Mouse (Mus musculus): ENCODE results near the gene Cpt2. TPM values are rescaled to one million over a fixed set of nuclear protein-coding genes. Genes with fewer than 3 reads are reported as not detected.

Gene Cpt2
- polyA plus RNA-seq, 1 experiment from 2014 or later: 52.8 TPM

DNA sequence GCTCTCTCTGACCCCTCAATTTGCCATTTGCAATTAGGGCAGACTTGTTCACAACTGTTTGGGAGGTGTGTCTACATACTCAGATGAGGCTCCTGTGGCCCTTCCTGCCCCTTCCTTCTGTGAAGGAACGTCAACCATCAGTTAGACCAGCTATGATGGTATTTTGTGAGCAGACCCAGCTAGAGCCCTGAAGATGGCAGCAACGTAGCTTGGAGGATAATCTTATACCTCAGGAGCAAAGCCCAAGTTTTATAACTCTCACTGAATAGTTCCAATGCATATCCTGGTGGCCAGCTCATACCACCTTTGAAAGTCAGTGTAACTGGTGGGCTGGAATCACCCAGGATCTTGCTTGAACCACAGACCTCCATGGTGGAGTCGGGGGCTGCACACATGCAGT is 8.0 kb upstream of the Cpt2 start:
- Histone ChIP-seq H3K9ac (ENCODE audit: low read depth, low read length) (no peak overlapping the region), H3K4me1 (replicated peaks; ENCODE audit: control insufficient read depth, insufficient read depth, low read length) (peaks cover 4% of the 10 kb centered on the region), H3K27me3 (replicated peaks; ENCODE audit: control insufficient read depth, insufficient read depth, low read length) (no peaks in the 10 kb centered on the region), H3K27ac (ENCODE audit: low read depth, low read length) (no peak overlapping the region), H3K9me3 (ENCODE audit: control insufficient read depth, low read length) (no peaks in the 10 kb centered on the region), H3K4me2 (no peak overlapping the region), H3K4me3 (ENCODE audit: low read depth, low read length) (no peak overlapping the region), H3K36me3 (ENCODE audit: control insufficient read depth, insufficient read depth, low read length) (no peaks in the 10 kb centered on the region)
- WGBS: 73% methylated on average over 3 of the region's 3 CpGs
- ATAC-seq (replicated peaks; ENCODE audit: low FRiP score): no peak
- DNase-seq (ENCODE audit: low spot score): no peak

DNA sequence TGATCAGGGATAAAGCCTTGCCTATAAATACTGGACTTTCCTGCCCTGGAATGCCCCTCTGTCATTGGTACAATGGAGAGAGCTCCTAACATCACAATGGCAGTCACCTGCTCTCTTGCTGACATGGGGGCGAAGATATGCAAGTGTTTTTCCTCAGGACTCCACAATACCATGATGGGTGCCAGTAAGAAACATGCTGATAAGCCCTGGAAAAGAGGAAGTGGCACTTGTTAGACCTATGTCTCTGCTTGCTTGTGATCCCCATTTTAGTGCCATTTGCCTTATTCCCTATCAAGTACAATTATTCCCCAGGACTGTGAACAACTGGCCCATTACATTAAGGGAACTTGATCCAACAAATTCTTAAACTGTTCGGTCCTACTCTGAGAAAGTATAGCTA is 5.3 kb upstream of the Cpt2 start:
- Histone ChIP-seq H3K27ac (ENCODE audit: low read depth, low read length) (no peak overlapping the region), H3K4me2 (no peak overlapping the region), H3K9me3 (ENCODE audit: control insufficient read depth, low read length) (no peaks in the 10 kb centered on the region), H3K9ac (ENCODE audit: low read depth, low read length) (no peak overlapping the region), H3K4me3 (ENCODE audit: low read depth, low read length) (no peak overlapping the region), H3K36me3 (ENCODE audit: control insufficient read depth, insufficient read depth, low read length) (no peaks in the 10 kb centered on the region), H3K27me3 (replicated peaks; ENCODE audit: control insufficient read depth, insufficient read depth, low read length) (no peaks in the 10 kb centered on the region), H3K4me1 (replicated peaks; ENCODE audit: control insufficient read depth, insufficient read depth, low read length) (peaks cover 4% of the 10 kb centered on the region)
- no peak for DNase-seq (ENCODE audit: low spot score)
- no peak for ATAC-seq (replicated peaks; ENCODE audit: low FRiP score)
- WGBS: 78% methylated on average over 2 of the region's 2 CpGs

DNA sequence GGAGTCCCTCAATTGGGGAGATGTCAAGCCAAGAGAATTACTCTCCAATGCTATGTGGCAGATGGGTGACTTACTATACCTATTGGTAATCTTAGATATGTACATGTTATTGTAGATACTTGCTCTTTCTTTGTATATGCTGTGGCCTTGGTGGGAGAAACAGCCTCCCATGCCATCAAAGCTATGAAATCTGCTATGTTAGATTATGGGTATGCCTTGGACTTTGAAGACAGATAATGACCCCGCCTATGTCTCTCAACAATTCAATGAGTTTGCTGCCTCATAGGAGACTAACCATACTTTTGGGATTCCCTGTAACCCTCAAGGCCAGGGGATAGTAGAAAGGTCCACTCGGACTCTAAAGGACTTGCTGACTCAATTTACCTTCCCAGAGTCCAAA is 4.9 kb upstream of the Cpt2 start:
- H3K4me2 ChIP-seq: no peak overlapping the region
- 69% methylated on average over 2 of the region's 2 CpGs for WGBS
- H3K4me1 ChIP-seq (replicated peaks; ENCODE audit: control insufficient read depth, insufficient read depth, low read length): peaks cover 4% of the 10 kb centered on the region
- H3K27ac ChIP-seq (ENCODE audit: low read depth, low read length): no peak overlapping the region
- no peak overlapping the region for H3K4me3 ChIP-seq (ENCODE audit: low read depth, low read length)
- no peak overlapping the region for H3K9ac ChIP-seq (ENCODE audit: low read depth, low read length)
- no peaks in the 10 kb centered on the region for H3K9me3 ChIP-seq (ENCODE audit: control insufficient read depth, low read length)
- H3K36me3 ChIP-seq (ENCODE audit: control insufficient read depth, insufficient read depth, low read length): no peaks in the 10 kb centered on the region
- DNase-seq (ENCODE audit: low spot score): no peak
- no peaks in the 10 kb centered on the region for H3K27me3 ChIP-seq (replicated peaks; ENCODE audit: control insufficient read depth, insufficient read depth, low read length)
- peak; percentile 60 for ATAC-seq (replicated peaks; ENCODE audit: low FRiP score)

DNA sequence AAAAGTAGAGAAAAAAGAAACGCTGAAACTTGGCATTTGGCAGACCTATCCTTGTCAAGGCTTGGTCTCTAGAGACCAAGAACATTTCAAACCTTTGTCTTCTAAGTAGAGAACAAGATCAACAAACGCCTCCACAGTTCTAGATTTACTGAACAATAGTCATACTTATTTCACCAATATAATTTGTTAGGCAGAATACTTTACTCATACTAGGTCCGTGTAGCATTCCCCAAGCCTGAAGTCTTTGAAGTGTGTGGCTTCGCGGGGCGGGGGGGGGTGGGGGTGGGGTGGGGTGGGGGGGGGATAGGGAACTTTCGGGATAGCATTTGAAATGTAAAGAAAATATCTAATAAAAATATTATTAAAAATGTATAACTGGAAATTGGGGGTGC is 389 bp upstream of the Cpt2 start:
- H3K4me3 ChIP-seq (ENCODE audit: low read depth, low read length): peak overlapping the region; percentile 77
- ATAC-seq (replicated peaks; ENCODE audit: low FRiP score) (no peak), DNase-seq (ENCODE audit: low spot score) (no peak)
- H3K4me2 ChIP-seq: peak overlapping the region; percentile 73
- peak overlapping the region; percentile 39; the same call in 1 of the 2 replicates for H3K9ac ChIP-seq (ENCODE audit: low read depth, low read length)
- H3K27me3 ChIP-seq (replicated peaks; ENCODE audit: control insufficient read depth, insufficient read depth, low read length): no peaks in the 10 kb centered on the region
- peak overlapping the region; percentile 27; the same call in 1 of the 2 replicates for H3K27ac ChIP-seq (ENCODE audit: low read depth, low read length)
- no peaks in the 10 kb centered on the region for H3K36me3 ChIP-seq (ENCODE audit: control insufficient read depth, insufficient read depth, low read length)
- H3K4me1 ChIP-seq (replicated peaks; ENCODE audit: control insufficient read depth, insufficient read depth, low read length): peaks cover 29% of the 10 kb centered on the region
- 41% methylated on average over 7 of the region's 7 CpGs for WGBS
- H3K9me3 ChIP-seq (ENCODE audit: control insufficient read depth, low read length): no peaks in the 10 kb centered on the region

DNA sequence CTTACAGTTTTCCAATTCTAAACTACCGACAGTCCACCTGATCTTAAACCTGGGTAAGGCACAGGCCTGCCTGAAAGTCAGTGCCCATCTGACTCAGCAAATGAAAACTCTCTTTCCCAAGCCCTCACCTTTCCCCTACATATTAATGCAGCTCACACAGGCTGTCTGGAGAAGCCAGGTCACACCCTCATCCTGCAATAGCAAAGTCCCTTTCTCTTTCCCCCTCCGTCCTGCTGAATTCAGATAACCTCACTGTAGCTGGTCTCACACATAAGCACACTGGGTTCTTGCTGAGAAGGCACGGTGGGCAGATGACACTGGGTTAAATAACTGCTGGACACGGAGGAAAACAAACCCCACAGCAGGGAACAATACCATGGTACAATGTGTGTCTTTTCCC is 1.5 kb downstream of the Cpt2 start:
- Histone ChIP-seq H3K4me2 (peak overlapping the region; percentile 73), H3K27ac (ENCODE audit: low read depth, low read length) (peak overlapping the region; percentile 21; the same call in 1 of the 2 replicates), H3K9me3 (ENCODE audit: control insufficient read depth, low read length) (no peaks in the 10 kb centered on the region), H3K9ac (ENCODE audit: low read depth, low read length) (peak overlapping the region; percentile 35; the same call in 1 of the 2 replicates), H3K4me1 (replicated peaks; ENCODE audit: control insufficient read depth, insufficient read depth, low read length) (peaks cover 25% of the 10 kb centered on the region), H3K27me3 (replicated peaks; ENCODE audit: control insufficient read depth, insufficient read depth, low read length) (no peaks in the 10 kb centered on the region), H3K36me3 (ENCODE audit: control insufficient read depth, insufficient read depth, low read length) (no peaks in the 10 kb centered on the region), H3K4me3 (ENCODE audit: low read depth, low read length) (peak overlapping the region; percentile 77)
- ATAC-seq (replicated peaks; ENCODE audit: low FRiP score) (peak; percentile 54), DNase-seq (ENCODE audit: low spot score) (no peak)
- 40% methylated on average over 4 of the region's 4 CpGs for WGBS

DNA sequence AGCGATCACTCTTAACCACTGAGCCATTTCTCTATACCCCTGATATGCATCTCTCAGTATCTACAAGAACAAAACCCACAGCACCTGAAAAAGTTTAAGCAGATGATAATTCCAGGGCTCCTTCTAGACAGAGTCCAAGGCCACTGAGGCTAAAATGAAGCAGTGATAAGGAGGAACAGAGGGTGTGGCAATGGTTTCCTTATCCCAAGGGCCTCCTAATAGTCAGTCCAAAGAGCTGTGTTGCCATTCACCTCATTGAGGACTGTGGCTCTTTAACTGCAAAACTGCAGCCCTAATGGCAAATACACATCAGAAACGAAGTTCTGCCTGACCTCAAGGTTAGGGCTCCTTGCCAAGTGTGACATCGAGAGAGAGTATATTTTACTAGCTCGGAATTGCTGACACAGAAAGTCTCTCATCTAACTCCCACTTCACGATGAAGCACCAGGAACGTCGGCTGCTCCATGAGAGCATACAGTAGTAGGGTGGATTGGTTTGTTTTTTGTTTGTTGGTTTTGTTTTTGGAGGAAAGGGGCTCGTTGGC is 2.2 kb downstream of the Cpt2 start:
- Histone ChIP-seq H3K27ac (ENCODE audit: low read depth, low read length) (no peak overlapping the region), H3K27me3 (replicated peaks; ENCODE audit: control insufficient read depth, insufficient read depth, low read length) (no peaks in the 10 kb centered on the region), H3K9me3 (ENCODE audit: control insufficient read depth, low read length) (no peaks in the 10 kb centered on the region), H3K4me1 (replicated peaks; ENCODE audit: control insufficient read depth, insufficient read depth, low read length) (peaks cover 25% of the 10 kb centered on the region), H3K36me3 (ENCODE audit: control insufficient read depth, insufficient read depth, low read length) (no peaks in the 10 kb centered on the region), H3K4me3 (ENCODE audit: low read depth, low read length) (no peak overlapping the region), H3K4me2 (peak overlapping the region; percentile 73), H3K9ac (ENCODE audit: low read depth, low read length) (no peak overlapping the region)
- ATAC-seq (replicated peaks; ENCODE audit: low FRiP score) (no peak), DNase-seq (ENCODE audit: low spot score) (no peak)
- WGBS: 73% methylated on average over 8 of the region's 8 CpGs

DNA sequence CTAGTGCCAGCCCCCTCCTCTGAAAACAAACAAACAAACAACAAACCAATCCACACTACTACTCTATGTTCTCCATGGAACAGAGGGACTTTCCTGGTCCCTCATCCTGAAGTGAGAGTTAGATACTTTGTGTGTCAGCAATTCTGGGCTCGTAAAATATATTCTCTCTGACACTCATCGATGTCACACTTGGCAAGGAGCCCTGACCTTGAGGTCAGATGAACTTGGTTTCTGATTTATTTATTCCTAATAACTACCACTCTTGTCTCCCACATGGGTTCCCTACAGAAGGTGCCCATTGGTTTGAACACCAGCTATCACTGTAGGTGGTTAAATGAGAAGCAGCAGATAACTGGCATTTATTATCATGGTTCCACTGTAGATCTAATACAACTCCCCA is 3.1 kb downstream of the Cpt2 start:
- no peak overlapping the region for H3K9ac ChIP-seq (ENCODE audit: low read depth, low read length)
- H3K4me2 ChIP-seq: no peak overlapping the region; the same call in 1 of the 2 replicates
- ATAC-seq (replicated peaks; ENCODE audit: low FRiP score): no peak
- no peaks in the 10 kb centered on the region for H3K27me3 ChIP-seq (replicated peaks; ENCODE audit: control insufficient read depth, insufficient read depth, low read length)
- no peak for DNase-seq (ENCODE audit: low spot score)
- no peak overlapping the region for H3K4me3 ChIP-seq (ENCODE audit: low read depth, low read length)
- H3K9me3 ChIP-seq (ENCODE audit: control insufficient read depth, low read length): no peaks in the 10 kb centered on the region
- no peaks in the 10 kb centered on the region for H3K36me3 ChIP-seq (ENCODE audit: control insufficient read depth, insufficient read depth, low read length)
- WGBS: 86% methylated on average over 2 of the region's 2 CpGs
- H3K27ac ChIP-seq (ENCODE audit: low read depth, low read length): no peak overlapping the region
- H3K4me1 ChIP-seq (replicated peaks; ENCODE audit: control insufficient read depth, insufficient read depth, low read length): peaks cover 25% of the 10 kb centered on the region

DNA sequence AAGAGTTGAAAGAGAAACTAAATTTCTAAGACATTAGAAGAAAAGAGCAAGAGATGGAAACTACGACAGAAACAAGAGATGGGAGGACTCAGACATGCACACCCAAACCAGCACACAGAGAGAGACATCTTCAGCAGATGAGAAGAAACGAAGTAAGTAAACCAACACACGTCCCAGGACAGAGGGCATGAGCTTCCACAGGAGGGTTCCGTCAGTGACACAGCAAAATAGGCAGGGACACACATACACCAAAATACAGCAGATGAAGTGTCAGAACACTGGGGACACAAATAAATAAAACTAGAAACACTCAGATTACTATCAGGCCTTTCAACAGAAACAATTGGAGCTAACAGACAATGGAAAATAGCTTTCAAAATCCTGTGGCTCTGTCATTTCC is 13.4 kb downstream of the Cpt2 start:
- no peak overlapping the region for H3K4me3 ChIP-seq (ENCODE audit: low read depth, low read length)
- WGBS: 92% methylated on average over 4 of the region's 4 CpGs
- peaks cover 24% of the 10 kb centered on the region; the same call in 1 of the 2 replicates for H3K36me3 ChIP-seq (ENCODE audit: control insufficient read depth, insufficient read depth, low read length)
- DNase-seq (ENCODE audit: low spot score) (no peak), ATAC-seq (replicated peaks; ENCODE audit: low FRiP score) (no peak)
- H3K4me1 ChIP-seq (replicated peaks; ENCODE audit: control insufficient read depth, insufficient read depth, low read length): no peaks in the 10 kb centered on the region
- no peaks in the 10 kb centered on the region for H3K27me3 ChIP-seq (replicated peaks; ENCODE audit: control insufficient read depth, insufficient read depth, low read length)
- H3K9ac ChIP-seq (ENCODE audit: low read depth, low read length): no peak overlapping the region
- H3K27ac ChIP-seq (ENCODE audit: low read depth, low read length): no peak overlapping the region
- H3K4me2 ChIP-seq: no peak overlapping the region
- H3K9me3 ChIP-seq (ENCODE audit: control insufficient read depth, low read length): no peaks in the 10 kb centered on the region

DNA sequence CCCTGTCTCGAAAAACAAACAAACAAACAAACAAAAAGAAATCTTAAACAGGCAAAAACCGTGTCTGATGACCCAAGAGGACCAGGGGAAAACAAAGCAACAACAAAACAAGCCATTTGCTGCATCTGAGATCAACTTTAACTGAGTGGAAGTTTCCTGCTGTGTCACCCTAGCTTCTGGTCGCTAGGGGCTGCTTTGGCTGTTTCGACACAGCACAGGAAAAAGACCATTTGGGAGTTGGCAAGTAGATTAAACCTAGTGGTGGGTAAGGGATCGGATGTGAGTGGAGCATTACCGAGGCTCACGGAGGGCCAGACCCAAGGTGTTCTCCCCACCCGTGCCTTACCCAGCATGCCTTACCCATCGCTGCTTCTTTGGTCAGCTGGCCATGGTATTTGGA is 16.8 kb downstream of the Cpt2 start:
- Histone ChIP-seq H3K27me3 (replicated peaks; ENCODE audit: control insufficient read depth, insufficient read depth, low read length) (no peaks in the 10 kb centered on the region), H3K27ac (ENCODE audit: low read depth, low read length) (no peak overlapping the region), H3K4me2 (no peak overlapping the region), H3K9ac (ENCODE audit: low read depth, low read length) (no peak overlapping the region), H3K4me3 (ENCODE audit: low read depth, low read length) (no peak overlapping the region), H3K36me3 (ENCODE audit: control insufficient read depth, insufficient read depth, low read length) (peaks cover 18% of the 10 kb centered on the region; the same call in 1 of the 2 replicates), H3K9me3 (ENCODE audit: control insufficient read depth, low read length) (no peaks in the 10 kb centered on the region), H3K4me1 (replicated peaks; ENCODE audit: control insufficient read depth, insufficient read depth, low read length) (peaks cover 7% of the 10 kb centered on the region)
- ATAC-seq (replicated peaks; ENCODE audit: low FRiP score) (no peak), DNase-seq (ENCODE audit: low spot score) (no peak)
- WGBS: 74% methylated on average over 9 of the region's 9 CpGs
